Mouse (Mus musculus): ENCODE measurements around the gene Gemin5. TPM values are rescaled to one million over a fixed set of nuclear protein-coding genes. Genes with fewer than 3 reads are reported as not detected.
"Not testable (repeated sequence)": the region's sequence is repeated elsewhere in the genome, so short reads cannot be mapped to it uniquely, and the experiment has no call there.

Gemin5 gene
- polyA plus RNA-seq, 1 experiment from 2014 or later, result 14.7 TPM

DNA sequence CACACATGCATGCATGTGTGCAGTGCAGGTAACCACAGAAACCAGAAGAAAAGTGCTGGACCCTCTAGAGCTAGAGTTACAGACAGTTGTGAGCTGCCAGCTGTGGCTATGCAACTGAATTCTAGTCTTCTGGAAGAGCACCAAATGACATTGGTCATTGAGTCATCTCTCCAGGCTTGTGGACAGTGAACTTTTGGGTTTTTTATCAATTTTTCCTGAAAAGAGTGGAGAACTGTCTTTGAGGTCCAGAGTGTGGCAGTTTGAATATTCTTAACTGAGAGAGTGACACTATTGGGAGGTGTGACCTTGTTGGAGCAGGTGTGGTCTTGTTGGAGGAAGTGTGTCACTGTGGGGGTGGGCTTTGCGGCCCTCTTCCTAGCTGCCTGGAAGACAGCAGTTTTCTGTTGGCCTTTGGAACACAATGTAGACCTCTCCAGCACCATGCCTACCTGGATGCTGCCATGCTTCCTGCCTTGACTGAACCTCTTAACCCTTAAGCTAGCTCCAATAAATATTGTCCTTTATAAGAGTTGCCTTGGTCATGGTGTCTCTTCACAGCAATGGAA is 42.1 kb upstream of the Gemin5 start:
- WGBS, result 92% methylated on average over 1 of the region's 1 CpGs

GRCm38 (mm10) chr11:58201052-58201451 is 32.7 kb upstream of the Gemin5 start:
- no peak overlapping the region for H3K4me3 ChIP-seq (ENCODE audit: low read length)
- no peaks in the 10 kb centered on the region for H3K4me1 ChIP-seq (replicated peaks; ENCODE audit: control insufficient read depth, insufficient read depth, low read length)
- no peaks in the 10 kb centered on the region for H3K27me3 ChIP-seq (ENCODE audit: control insufficient read depth, insufficient read depth, low read depth, low read length)
- H3K4me2 ChIP-seq (ENCODE audit: low read depth, low read length), result no peak overlapping the region
- 82% methylated on average over 12 of the region's 12 CpGs for WGBS
- no peak for ATAC-seq (ENCODE audit: low read depth)
- no peak overlapping the region for H3K27ac ChIP-seq (ENCODE audit: low read length)
- no peak overlapping the region for H3K9ac ChIP-seq (ENCODE audit: low read length)
- H3K9me3 ChIP-seq (ENCODE audit: control insufficient read depth, low read length), result no peaks in the 10 kb centered on the region
- no peaks in the 10 kb centered on the region for H3K36me3 ChIP-seq (ENCODE audit: control insufficient read depth, insufficient read depth, low read length)

More for the DNA sequence above, 42.1 kb upstream of the Gemin5 start:
- H3K36me3 ChIP-seq (ENCODE audit: control insufficient read depth, insufficient read depth, low read length), result no peaks in the 10 kb centered on the region
- no peak overlapping the region for H3K27ac ChIP-seq (ENCODE audit: low read length)
- H3K4me1 ChIP-seq (replicated peaks; ENCODE audit: control insufficient read depth, insufficient read depth, low read length), result no peaks in the 10 kb centered on the region; the same call in 1 of the 2 replicates
- H3K27me3 ChIP-seq (ENCODE audit: control insufficient read depth, insufficient read depth, low read depth, low read length), result no peaks in the 10 kb centered on the region
- H3K9me3 ChIP-seq (ENCODE audit: control insufficient read depth, low read length), result no peaks in the 10 kb centered on the region
- no peak overlapping the region for H3K4me2 ChIP-seq (ENCODE audit: low read depth, low read length)
- no peak for ATAC-seq (ENCODE audit: low read depth)
- H3K4me3 ChIP-seq (ENCODE audit: low read length), result no peak overlapping the region
- no peak overlapping the region for H3K9ac ChIP-seq (ENCODE audit: low read length)

GRCm38 (mm10) chr11:58200226-58200625 is 31.9 kb upstream of the Gemin5 start:
- Histone ChIP-seq H3K36me3 (ENCODE audit: control insufficient read depth, insufficient read depth, low read length) (no peaks in the 10 kb centered on the region), H3K4me2 (ENCODE audit: low read depth, low read length) (no peak overlapping the region), H3K27ac (ENCODE audit: low read length) (no peak overlapping the region), H3K4me1 (replicated peaks; ENCODE audit: control insufficient read depth, insufficient read depth, low read length) (no peaks in the 10 kb centered on the region), H3K4me3 (ENCODE audit: low read length) (no peak overlapping the region), H3K27me3 (ENCODE audit: control insufficient read depth, insufficient read depth, low read depth, low read length) (no peaks in the 10 kb centered on the region), H3K9me3 (ENCODE audit: control insufficient read depth, low read length) (no peaks in the 10 kb centered on the region), H3K9ac (ENCODE audit: low read length) (no peak overlapping the region; the same call in 1 of the 2 replicates)
- WGBS, result 81% methylated on average over 4 of the region's 4 CpGs
- ATAC-seq (ENCODE audit: low read depth), result no peak

- Histone ChIP-seq H3K4me2 (ENCODE audit: low read depth, low read length) (peak within 1 kb of the TSS; percentile 69), H3K27ac (ENCODE audit: low read length) (peak within 1 kb of the TSS; percentile 36), H3K4me3 (ENCODE audit: low read length) (peak within 1 kb of the TSS; percentile 65), H3K9ac (ENCODE audit: low read length) (peak within 1 kb of the TSS; percentile 69)
- H3K4me1 ChIP-seq (replicated peaks; ENCODE audit: control insufficient read depth, insufficient read depth, low read length); H3K36me3 ChIP-seq (ENCODE audit: control insufficient read depth, insufficient read depth, low read length); H3K9me3 ChIP-seq (ENCODE audit: control insufficient read depth, low read length); H3K27me3 ChIP-seq (ENCODE audit: control insufficient read depth, insufficient read depth, low read depth, low read length): not testable (repeated sequence)
- 3% methylated on average over 14 of the region's 15 CpGs for whole genome bisulfite sequencing
- peak; percentile 94 for ATAC-seq (ENCODE audit: low read depth)
These were observed 31.1 kb upstream of the Gemin5 start, which contains the start of the genes Igtp and Irgm2 for GRCm38 (mm10) chr11:58199229-58200037. Gene Igtp, plus strand, starts transcription at chr11:58199556. Gene Irgm2, plus strand, starts transcription at chr11:58199618.

DNA sequence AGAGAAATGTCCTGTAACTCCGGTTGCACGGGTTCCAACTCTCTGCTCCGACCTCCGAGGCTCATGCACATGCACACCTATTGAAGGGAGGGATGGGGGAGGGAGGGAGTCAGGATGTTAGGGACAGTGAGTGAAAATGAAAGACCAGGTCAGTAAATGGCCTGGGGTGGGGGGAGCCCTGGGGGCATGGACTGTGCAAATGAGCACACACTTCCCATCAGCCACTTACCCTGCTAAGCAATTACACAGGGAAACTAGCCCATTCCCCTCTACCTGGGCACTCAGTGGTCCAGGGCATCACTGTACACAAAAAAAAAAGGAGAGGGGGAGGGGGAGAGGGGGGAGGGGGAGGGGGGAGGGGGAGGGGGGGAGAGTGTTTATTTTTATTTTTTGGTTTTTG is 30.3 kb upstream of the Gemin5 start:
- Histone ChIP-seq H3K27ac (ENCODE audit: low read length) (no peak overlapping the region), H3K4me2 (ENCODE audit: low read depth, low read length) (peak overlapping the region; percentile 69), H3K36me3 (ENCODE audit: control insufficient read depth, insufficient read depth, low read length) (no peaks in the 10 kb centered on the region), H3K9me3 (ENCODE audit: control insufficient read depth, low read length) (no peaks in the 10 kb centered on the region), H3K9ac (ENCODE audit: low read length) (no peak overlapping the region), H3K4me1 (replicated peaks; ENCODE audit: control insufficient read depth, insufficient read depth, low read length) (peaks cover under 1% of the 10 kb centered on the region; the same call in 1 of the 2 replicates), H3K4me3 (ENCODE audit: low read length) (peak overlapping the region; percentile 65), H3K27me3 (ENCODE audit: control insufficient read depth, insufficient read depth, low read depth, low read length) (no peaks in the 10 kb centered on the region)
- no peak for ATAC-seq (ENCODE audit: low read depth)
- 74% methylated on average over 4 of the region's 4 CpGs for WGBS

DNA sequence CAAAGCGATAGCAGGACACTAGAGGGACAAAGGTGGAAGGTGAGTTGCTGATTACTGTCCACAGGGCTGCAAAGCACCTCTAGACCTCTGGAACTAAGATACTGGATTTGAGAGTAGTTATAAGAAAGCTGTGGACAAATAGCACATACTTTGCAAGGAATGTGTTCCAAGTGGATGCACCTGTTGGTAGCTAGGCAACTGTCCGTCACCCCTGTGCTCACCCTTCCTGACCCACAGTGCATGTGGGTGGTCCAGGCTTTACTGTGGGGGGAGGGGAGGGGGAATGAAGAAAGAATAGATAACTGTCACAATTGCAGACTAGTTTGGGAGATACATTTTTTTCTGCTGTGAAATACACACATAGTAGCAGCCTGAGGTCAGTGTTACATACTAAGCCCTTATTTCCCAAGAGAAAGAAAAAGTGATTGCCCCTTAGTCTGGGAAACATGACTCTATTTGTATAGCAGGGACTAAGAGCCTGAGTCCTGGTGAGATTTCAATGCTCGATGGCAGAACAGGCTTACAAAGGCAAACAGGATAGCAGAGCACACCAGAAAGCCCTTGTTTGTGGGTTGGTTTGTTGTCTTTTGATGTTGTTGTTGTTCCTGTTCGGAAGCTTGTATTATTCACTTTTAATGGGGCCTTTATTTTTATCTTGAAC is 25.7 kb upstream of the Gemin5 start:
- H3K27ac ChIP-seq (ENCODE audit: low read length), result no peak overlapping the region
- 21% methylated on average over 4 of the region's 4 CpGs for WGBS
- no peak for ATAC-seq (ENCODE audit: low read depth)
- no peak overlapping the region for H3K9ac ChIP-seq (ENCODE audit: low read length)
- H3K4me1 ChIP-seq (replicated peaks; ENCODE audit: control insufficient read depth, insufficient read depth, low read length), result peaks cover 6% of the 10 kb centered on the region; the same call in 1 of the 2 replicates
- no peak overlapping the region for H3K4me2 ChIP-seq (ENCODE audit: low read depth, low read length)
- H3K9me3 ChIP-seq (ENCODE audit: control insufficient read depth, low read length), result no peaks in the 10 kb centered on the region
- H3K36me3 ChIP-seq (ENCODE audit: control insufficient read depth, insufficient read depth, low read length), result no peaks in the 10 kb centered on the region
- H3K4me3 ChIP-seq (ENCODE audit: low read length), result no peak overlapping the region
- no peaks in the 10 kb centered on the region for H3K27me3 ChIP-seq (ENCODE audit: control insufficient read depth, insufficient read depth, low read depth, low read length)

GRCm38 (mm10) chr11:58193326-58193725 is 25.0 kb upstream of the Gemin5 start:
- no peak overlapping the region for H3K27ac ChIP-seq (ENCODE audit: low read length)
- ATAC-seq (ENCODE audit: low read depth), result no peak
- WGBS, result 39% methylated on average over 3 of the region's 3 CpGs

GRCm38 (mm10) chr11:58189675-58190074 is 21.3 kb upstream of the Gemin5 start:
- Histone ChIP-seq H3K4me2 (ENCODE audit: low read depth, low read length) (no peak overlapping the region), H3K36me3 (ENCODE audit: control insufficient read depth, insufficient read depth, low read length) (no peaks in the 10 kb centered on the region), H3K27ac (ENCODE audit: low read length) (no peak overlapping the region), H3K4me3 (ENCODE audit: low read length) (no peak overlapping the region), H3K9ac (ENCODE audit: low read length) (no peak overlapping the region), H3K4me1 (replicated peaks; ENCODE audit: control insufficient read depth, insufficient read depth, low read length) (peaks cover 6% of the 10 kb centered on the region; the same call in 1 of the 2 replicates), H3K9me3 (ENCODE audit: control insufficient read depth, low read length) (no peaks in the 10 kb centered on the region), H3K27me3 (ENCODE audit: control insufficient read depth, insufficient read depth, low read depth, low read length) (no peaks in the 10 kb centered on the region)
- 89% methylated on average over 6 of the region's 6 CpGs for WGBS
- ATAC-seq (ENCODE audit: low read depth), result no peak

More at GRCm38 (mm10) chr11:58193326-58193725, 25.0 kb upstream of the Gemin5 start:
- no peak overlapping the region for H3K4me3 ChIP-seq (ENCODE audit: low read length)
- H3K27me3 ChIP-seq (ENCODE audit: control insufficient read depth, insufficient read depth, low read depth, low read length), result no peaks in the 10 kb centered on the region
- H3K9me3 ChIP-seq (ENCODE audit: control insufficient read depth, low read length), result no peaks in the 10 kb centered on the region
- H3K4me1 ChIP-seq (replicated peaks; ENCODE audit: control insufficient read depth, insufficient read depth, low read length), result peaks cover 6% of the 10 kb centered on the region; the same call in 1 of the 2 replicates
- no peak overlapping the region for H3K4me2 ChIP-seq (ENCODE audit: low read depth, low read length)
- no peaks in the 10 kb centered on the region for H3K36me3 ChIP-seq (ENCODE audit: control insufficient read depth, insufficient read depth, low read length)
- no peak overlapping the region for H3K9ac ChIP-seq (ENCODE audit: low read length)

- H3K4me2 ChIP-seq (ENCODE audit: low read depth, low read length), result no peak overlapping the region
- H3K4me3 ChIP-seq (ENCODE audit: low read length), result no peak overlapping the region
- no peaks in the 10 kb centered on the region for H3K4me1 ChIP-seq (replicated peaks; ENCODE audit: control insufficient read depth, insufficient read depth, low read length)
- no peak for ATAC-seq (ENCODE audit: low read depth)
- 88% methylated on average over 3 of the region's 3 CpGs for WGBS
- no peak overlapping the region for H3K9ac ChIP-seq (ENCODE audit: low read length)
- no peak overlapping the region for H3K27ac ChIP-seq (ENCODE audit: low read length)
- no peaks in the 10 kb centered on the region for H3K27me3 ChIP-seq (ENCODE audit: control insufficient read depth, insufficient read depth, low read depth, low read length)
- peaks cover 3% of the 10 kb centered on the region for H3K36me3 ChIP-seq (ENCODE audit: control insufficient read depth, insufficient read depth, low read length)
- H3K9me3 ChIP-seq (ENCODE audit: control insufficient read depth, low read length), result no peaks in the 10 kb centered on the region
These were observed 15.2 kb upstream of the Gemin5 start for GRCm38 (mm10) chr11:58183579-58183978.
